Mouse (Mus musculus) gastrocnemius, postnatal 4 days (tissue): Measurements from ENCODE around the gene Vmn2r18. TPM values are rescaled to one million over a fixed set of nuclear protein-coding genes. Genes with fewer than 3 reads are reported as not detected.

Experiments
- DNase-seq, 2 experiments: peaks; one replicate each; pipeline ENCODE4 v3.0.0; 2021 to 2022; ENCODE audit warnings: low spot score in 2 of 2, mixed read lengths in 2 of 2
- long read RNA-seq, 2 experiments: library from polyadenylated mRNA; stranded (forward); transcript quantifications; one replicate each; pipeline ENCODE4 v2.0.0; 2021
- total RNA-seq, 2 experiments: library from RNA; stranded (reverse); gene quantifications; 2 replicates each; pipeline ENCODE4 v1.2.3; 2021

Vmn2r18 gene
- not detected for total RNA-seq
- long read RNA-seq, experiment 1, result 0 reads
- long read RNA-seq, experiment 2, result 0 reads

DNA sequence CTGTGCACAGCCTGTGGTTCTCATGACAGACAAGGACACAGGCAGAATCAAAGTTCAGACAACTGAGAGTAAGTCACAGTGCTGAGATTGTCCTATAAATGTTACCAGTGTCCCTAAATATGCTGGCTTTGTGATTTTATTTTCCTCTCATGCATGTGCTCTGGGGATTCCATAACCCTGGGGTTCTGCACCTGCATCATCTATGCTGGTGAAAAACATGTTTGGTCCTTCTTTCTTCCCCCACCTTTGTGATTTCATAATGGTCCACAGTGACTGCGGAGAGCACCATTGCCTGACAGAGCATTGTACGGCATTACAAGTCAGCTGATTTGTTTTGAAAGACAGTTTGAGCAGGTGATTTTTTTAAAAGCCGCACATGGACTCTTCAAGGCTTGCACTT is at the start of gene Vmn2r18:
Gene Vmn2r18, minus strand, starts transcription at position 101 of the 400 bp plus-strand sequence.
- DNase-seq, result no peak

DNA sequence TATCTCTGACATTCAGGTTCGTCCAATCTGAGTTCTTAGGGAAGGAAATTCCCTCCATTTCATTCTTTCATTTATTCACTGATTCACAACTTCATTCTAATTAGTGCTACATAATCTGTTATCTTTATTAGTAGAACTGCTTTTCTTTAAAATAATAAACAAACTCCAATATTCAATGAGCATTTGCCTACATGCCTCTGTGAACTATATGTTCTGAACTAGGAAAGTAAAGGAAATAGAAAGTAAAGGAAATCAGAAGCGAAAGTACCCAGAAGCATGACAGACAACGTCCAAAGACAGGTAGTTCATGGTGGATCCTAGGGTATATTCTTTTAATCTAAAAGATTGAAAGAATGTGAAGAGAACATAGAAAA is 45.6 kb upstream of the Vmn2r18 start:
- no peak for DNase-seq

DNA sequence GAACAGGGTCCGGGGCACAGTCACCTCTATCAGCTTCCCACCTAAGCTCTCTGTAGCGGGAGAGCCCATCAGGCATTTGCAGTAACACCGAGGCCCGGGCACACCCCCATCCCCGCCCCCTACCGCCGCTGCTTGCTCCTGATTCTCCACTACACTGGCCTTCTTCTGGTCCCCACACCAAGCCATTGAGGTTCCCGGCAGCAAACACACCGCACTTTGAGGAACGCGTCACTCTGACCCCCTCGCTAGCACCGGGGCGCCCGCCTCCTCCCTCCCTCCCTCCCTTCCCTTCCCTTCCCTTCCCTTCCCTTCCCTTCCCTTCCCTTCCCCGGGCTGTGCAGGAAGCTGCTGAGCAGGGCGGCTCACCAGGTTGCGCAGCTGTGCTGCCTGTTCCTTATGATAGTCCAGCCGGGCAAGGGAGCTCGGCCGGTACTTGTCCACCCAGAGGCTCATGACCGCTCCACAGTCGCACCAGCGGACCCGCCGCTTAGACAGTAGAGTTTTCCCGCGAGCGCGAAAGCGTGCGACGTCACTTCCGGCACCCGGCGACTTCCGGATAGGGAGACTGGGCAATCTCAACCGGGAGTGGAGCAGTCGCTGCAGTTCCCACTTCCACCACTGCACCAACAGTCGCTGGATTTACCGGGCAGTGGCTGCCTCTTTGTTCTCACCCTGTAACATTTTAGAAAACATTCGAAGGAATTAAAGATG is 45.0 kb upstream of the Vmn2r18 start, which contains the start of gene Rfc3:
Gene Rfc3, minus strand, starts transcription at position 543 of the 711 bp plus-strand sequence.
- peak; percentile 95 to 98 for DNase-seq

DNA sequence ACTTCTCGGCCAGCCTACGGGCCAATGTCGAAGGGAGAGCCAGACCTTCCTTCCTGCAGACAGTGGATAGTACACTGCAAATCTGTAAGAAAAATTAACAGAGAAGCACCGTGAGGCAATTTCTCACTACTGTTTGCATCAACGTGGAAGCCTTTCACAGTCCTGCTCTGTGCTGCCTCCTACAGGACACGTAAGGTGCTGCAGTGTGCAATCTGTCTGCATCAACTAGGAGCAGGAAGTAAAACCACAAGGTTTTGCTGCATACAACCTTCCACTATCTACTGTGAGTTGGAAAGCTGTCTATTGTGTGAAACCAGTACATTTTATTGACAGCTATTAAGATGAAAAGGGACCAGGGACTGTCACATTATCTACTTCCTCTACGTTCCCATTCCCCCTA is 39.0 kb upstream of the Vmn2r18 start:
- DNase-seq, result no peak

DNA sequence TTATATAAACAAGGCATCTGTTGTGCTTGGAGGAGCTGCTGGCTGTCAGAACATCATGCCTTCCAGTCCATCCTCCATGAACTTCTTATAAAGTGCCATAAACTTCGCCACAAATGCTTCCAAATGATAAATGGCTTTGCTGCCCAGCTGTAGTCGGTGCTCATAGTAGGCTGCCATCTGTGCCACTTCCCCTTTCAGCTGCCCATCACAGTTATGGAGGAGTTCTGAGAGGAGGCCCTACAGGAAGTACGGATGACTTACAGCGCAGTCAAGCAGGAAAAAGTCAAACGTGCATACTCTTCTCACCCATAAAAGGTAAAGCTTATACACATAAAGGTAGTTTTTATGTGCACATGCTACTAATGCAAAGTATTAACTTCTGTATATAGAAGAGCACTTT is 37.0 kb upstream of the Vmn2r18 start:
- DNase-seq, result no peak

DNA sequence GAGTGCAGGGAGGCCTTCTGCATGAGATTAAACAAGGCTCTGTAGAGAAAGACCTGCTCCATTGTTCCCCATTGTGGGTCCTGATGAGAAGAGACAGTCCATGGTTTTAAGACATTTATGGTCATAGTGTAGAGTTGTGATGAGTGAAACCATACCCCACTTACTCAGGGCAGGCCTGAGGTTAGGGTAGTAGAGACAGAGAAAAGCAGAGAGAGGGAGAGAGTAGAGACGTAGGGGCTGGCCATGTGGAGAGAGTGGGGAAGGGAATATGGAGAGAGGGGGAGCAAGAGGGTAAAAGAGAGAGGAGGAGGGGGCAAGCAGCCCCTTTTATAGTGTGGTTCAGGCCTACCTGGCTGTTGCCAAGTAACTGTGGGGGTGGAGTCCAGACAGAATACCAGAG is 36.3 kb upstream of the Vmn2r18 start:
- DNase-seq, result no peak

DNA sequence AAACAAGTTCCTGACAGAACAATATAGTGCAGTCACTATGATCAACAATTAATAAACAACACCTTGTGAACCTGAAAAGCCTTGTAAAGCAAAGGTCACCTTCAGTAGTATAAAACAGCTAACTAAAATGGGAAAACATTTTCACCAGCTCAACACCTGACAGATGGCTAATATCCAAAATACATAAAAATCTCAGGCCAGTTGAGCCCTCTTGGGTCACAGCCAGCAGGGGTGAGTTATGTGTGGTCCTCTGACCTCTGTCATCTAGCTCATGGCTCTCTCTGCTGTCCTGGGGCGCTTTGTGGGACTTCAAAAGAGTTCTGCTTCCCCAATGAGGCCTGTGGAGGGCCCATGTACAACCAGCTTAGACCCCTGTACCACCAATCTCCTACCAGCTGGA is 4.1 kb downstream of the Vmn2r18 start:
- DNase-seq, result no peak

Other genes starting within 250 kb of the Vmn2r18 start
- not detected for gene Gm42906, start 177.9 kb downstream of the Vmn2r18 start, total RNA-seq
- gene Rfc3, start 45.2 kb upstream of the Vmn2r18 start, total RNA-seq, result 10 to 100 TPM; 18.4 to 27.2 TPM